Mouse (Mus musculus) 3134 (cell line): Measurements from ENCODE around the gene Cyfip1.
A peak's percentile ranks its signal among the peaks of the same experiment; 100 is the strongest.

Experiments
- DNase-seq: peaks from one replicate; pipeline ENCODE4 v3.0.0-alpha.2; 2011; ENCODE audit warnings: low spot score; ENCODE audit not compliant: insufficient read length; ENCODE audit errors: extremely low read depth

Gene Cyfip1

DNA sequence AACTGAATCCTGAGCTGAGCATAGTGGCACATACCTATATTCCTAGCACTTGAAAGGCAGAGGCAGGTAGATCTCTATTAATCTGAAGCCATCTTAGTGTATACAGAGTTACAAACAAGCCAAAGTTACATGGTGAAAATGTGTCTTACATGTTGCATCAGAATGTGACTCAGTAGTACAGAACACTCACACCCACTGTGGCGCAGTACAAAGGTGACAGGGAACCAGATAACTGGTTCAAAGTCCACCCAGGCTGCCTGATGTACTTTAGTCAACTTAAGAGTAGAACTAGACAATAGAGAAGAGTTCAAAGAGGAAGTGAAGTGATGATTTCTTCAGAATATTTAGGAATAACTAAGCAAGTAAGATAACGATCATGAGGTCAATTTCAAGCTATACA is 93.5 kb downstream of the Cyfip1 start:
- no peak for DNase-seq

GRCm38 (mm10) chr7:55938341-55938740 is 96.8 kb downstream of the Cyfip1 start:
- no peak for DNase-seq

GRCm38 (mm10) chr7:55956054-55956453 is 114.5 kb downstream of the Cyfip1 start:
- DNase-seq: no peak

DNA sequence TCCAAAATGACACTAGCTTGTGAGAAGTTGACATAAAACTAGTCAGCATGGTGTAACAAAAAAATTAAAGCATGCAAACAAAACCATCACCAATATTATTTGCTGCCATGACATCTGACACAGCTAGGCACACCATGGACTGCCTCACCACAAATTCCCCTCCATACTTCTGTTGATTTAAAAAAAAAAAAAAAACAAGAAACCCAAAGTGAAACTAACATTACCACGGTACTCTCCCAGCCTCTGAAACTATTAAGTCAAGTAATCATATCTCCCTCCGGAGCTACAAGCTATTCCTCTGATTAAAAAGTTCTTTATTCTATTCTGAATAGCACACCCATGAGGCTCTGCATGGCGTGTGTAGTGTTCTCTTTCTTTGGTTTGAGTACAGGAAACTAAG is 115.6 kb downstream of the Cyfip1 start:
- DNase-seq: no peak

DNA sequence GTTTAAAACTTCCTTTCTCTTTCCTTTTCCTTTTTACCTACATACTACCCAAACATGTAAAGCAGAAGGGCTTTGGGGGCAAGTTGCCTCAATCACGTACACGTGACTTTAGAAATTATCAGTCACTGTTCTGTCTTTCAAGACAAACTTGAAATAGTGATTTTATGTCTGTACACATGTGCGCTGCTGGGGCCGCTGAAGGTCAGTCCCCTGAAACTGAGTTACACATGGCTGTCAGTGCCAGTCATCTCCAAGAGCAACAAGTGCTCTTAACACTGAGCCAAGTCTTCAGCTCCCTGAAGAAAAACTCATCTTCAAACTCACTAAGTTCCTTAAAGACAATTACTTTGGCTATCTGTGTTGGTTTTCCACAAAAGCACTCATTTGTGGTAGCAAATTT is 116.4 kb downstream of the Cyfip1 start:
- DNase-seq: no peak

DNA sequence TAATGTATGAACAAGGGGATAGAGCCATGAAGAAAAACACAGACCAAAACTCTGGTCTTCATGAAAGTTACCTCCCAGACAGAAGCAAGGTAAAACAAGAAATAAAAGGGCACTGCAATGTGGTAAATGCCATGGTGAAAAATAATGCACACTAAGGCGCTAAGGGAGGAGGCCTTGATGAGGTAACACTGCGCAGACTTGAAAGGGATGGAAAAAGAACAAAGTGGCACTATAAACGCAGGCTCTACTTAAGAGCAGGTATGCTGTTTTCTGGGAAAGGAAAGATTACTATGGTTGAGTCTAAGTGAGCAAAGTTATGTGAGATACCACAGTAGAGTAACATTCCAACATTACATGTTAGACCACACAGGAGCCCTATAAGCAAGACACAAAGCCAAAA is 118.3 kb downstream of the Cyfip1 start:
- DNase-seq: no peak

GRCm38 (mm10) chr7:55960506-55960905 is 119.0 kb downstream of the Cyfip1 start:
- DNase-seq: no peak

DNA sequence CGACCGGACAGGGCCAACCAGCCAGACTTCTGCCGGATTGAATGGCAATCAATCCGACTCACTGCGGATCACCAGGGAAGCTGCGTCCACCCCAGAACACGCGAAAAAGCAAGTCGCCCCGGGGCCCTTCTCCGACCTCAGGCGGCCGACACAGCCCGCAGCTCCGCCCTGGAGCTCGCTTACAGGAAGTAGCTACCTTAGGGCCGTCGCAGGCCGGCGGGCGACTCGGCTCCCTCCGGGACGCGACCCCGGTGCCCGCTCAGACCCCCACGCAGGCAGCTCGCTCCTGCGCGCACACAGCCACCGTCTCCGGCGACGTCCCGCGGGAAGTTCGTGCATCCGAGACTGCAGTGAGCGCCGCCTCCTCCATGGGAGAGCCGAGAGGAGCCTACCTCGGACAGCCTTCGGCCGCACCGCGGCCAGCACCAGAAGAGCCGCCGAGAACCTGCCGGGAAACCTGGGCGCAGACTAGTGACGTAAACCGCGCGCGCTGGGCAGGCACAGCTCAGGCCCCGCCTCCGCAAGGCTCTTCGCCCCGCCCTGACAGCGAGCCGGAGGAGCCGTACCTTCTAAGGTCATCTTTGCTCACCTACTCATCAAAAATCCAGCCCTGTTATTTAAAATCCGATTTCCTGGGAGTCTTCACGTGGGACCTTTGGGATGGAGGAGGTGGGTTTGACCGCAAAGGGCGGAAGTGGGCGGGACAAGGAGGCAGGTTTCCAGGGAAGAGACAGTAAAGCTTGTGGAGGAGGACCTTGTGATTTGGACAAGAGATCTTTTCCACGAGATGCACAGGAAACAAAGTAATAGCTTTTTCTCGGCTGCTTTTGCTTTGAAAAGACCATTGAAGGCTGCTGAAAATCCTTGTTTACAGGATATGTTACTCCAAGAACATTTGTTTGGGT is 120.7 kb downstream of the Cyfip1 start, which contains the start of gene Nipa2:
TSS of gene Nipa2 (minus strand) at position 473 of the 905 bp plus-strand sequence.
- DNase-seq: peak; percentile 94

DNA sequence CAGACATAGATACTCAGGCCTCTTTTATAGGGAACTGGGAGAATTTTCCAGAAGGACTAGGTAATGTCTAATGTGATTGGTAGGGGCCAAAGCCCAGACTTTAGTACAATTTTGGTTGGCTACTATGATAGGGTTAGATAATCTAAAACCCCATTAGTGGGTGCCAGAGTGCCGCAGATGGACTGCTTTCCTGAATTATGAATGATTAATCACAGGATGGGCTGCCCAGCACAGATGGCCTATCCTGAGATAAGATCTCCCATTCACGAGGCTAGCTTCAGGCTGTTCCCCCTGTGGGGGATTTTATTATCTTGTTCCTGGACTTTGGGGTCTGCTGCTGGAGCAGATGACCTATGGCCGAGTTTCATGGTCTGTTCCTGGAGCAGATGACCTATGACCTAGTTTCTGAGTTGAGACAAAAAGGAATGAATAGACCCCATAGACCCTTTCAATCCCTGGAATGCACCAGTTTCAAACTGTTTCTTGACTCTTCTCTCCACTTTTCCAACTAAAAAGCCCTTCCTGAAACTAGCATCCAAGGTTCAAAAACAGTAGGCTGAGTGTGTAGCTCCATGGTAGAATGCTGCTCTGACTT is 125.4 kb downstream of the Cyfip1 start:
- DNase-seq: no peak

- DNase-seq: no peak
Measured at GRCm38 (mm10) chr7:55968258-55968901, 126.8 kb downstream of the Cyfip1 start.

DNA sequence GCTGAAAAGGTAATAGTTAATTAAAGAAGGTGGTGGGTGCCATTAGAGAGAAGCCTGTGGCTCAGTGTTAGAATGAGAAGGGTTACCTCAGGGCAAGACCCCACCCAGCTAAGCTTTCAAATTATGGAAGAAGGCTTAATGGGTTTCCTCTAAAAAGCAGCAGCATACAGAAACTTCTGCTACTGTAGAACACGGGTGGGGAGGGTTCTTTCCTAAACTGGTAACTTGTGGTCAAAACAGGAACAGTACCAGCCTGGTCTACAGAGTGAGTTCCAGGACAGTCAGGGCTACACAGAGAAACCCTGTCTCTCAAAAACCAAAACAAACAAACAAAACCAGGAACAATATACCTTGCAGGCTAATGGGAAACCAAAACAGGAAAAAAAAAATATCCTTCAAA is 127.9 kb downstream of the Cyfip1 start:
- no peak for DNase-seq

DNA sequence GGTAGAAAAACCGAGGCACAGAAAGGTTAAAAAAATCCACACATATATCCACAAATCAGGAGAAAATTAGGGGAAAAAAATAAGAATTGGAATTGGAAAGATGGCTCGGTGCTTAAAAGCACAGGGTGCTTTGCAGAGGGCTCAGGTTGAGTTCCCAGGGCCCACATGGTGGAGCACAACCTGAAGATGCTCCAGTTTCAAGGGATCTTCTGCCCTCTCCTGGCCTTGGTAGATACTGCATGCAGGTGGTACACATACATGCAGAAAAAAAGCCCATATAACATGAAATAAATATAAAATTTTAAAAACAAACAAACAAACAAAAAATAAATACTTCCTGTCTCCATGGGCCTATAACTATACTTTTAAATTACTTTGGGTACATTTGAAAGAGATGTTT is 132.9 kb downstream of the Cyfip1 start:
- no peak for DNase-seq

DNA sequence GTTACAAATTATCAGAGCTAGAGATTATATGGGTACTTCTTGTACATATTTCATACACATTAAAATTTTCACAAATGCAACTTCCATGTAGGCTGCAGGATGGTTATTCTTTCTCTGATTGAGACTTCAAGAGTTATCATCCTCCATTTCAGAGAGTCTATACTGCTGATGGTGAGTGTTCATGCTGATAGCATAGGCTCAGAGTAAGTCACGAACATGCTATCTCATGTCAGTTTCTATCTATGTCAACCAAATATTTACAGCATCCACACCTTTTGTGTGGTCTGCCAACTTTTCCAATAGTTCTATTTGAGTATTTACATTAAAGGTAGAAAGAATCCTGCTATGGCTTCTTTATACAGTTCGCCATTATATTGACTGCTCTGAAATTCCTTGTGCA is 140.0 kb downstream of the Cyfip1 start:
- DNase-seq: no peak
